Mouse (Mus musculus) brain, embryonic 14.5 days (tissue): ENCODE data around the gene Ssh3.

Source experiments
- CTCF ChIP-seq: fragments of 200-500 bp; IDR thresholded peaks from 2 replicates; pipeline ENCODE4 v1.5.1; 2012; ENCODE audit warnings: inconsistent platforms, mild to moderate bottlenecking, moderate library complexity, borderline replicate concordance; ENCODE audit not compliant: insufficient read depth, insufficient read length; ENCODE audit errors: extremely low read depth
- POLR2A ChIP-seq: fragments of 200-500 bp; IDR thresholded peaks from 2 replicates; pipeline ENCODE4 v1.6.1; 2012; ENCODE audit warnings: mild to moderate bottlenecking, inconsistent platforms, borderline replicate concordance; ENCODE audit not compliant: poor library complexity, insufficient read depth, insufficient read length, severe bottlenecking; ENCODE audit errors: extremely low read depth

DNA sequence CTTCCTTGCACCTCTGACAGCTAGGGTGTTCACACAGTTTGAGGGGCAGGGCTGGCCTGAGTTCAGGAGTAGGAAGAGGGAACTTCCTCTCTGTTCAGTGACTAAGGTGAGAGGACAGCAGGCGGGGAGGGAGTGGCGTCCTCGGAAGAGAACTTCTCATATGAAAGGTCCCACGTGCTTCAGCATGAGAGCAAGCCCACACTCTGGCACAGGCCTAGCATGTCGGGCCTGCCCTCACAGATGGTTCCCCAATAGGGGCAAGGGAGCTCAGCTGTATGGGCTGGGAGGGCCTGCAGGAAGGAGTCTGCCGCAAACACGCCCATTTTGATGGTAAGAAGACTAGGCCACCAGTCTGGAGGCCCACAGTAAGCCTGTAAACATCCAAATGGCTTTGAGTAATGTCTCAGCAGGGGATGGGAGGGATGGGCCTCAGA, 31.3 kb upstream of the Ssh3 start:
- TF ChIP-seq CTCF = no peak
- no peak for TF ChIP-seq POLR2A
